Mouse (Mus musculus) brown adipose tissue, adult 24 weeks (tissue): ENCODE results near the gene Hexim1. TPM values are rescaled to one million over a fixed set of nuclear protein-coding genes. Genes with fewer than 3 reads are reported as not detected.

Experiments used
- H3K27ac ChIP-seq: fragments of 200-500 bp; replicated peaks from 2 replicates; pipeline ENCODE4 v1.5.1; 2012; ENCODE audit warnings: low read depth, mild to moderate bottlenecking, low read length
- H3K4me1 ChIP-seq: fragments of 200-500 bp; 2 replicates; pipeline ENCODE4 v1.6.1; 2012; ENCODE audit warnings: low read length, mixed read lengths; ENCODE audit not compliant: control insufficient read depth, insufficient read depth, insufficient read length
- H3K4me3 ChIP-seq: fragments of 200-500 bp; 2 replicates; pipeline ENCODE4 v1.5.1; 2012; ENCODE audit warnings: low read depth, mild to moderate bottlenecking, low read length, moderate library complexity; ENCODE audit not compliant: insufficient read depth
- polyA plus RNA-seq: library from polyadenylated mRNA; stranded (reverse); fragments of >200 nt; gene quantifications from 2 replicates; pipeline ENCODE4 v1.2.4, GENCODE M21; 2012; ENCODE audit not compliant: missing spikeins, insufficient read depth, insufficient read length

Gene Hexim1
- 36.0 and 40.8 TPM in 2 replicates for polyA plus RNA-seq

DNA sequence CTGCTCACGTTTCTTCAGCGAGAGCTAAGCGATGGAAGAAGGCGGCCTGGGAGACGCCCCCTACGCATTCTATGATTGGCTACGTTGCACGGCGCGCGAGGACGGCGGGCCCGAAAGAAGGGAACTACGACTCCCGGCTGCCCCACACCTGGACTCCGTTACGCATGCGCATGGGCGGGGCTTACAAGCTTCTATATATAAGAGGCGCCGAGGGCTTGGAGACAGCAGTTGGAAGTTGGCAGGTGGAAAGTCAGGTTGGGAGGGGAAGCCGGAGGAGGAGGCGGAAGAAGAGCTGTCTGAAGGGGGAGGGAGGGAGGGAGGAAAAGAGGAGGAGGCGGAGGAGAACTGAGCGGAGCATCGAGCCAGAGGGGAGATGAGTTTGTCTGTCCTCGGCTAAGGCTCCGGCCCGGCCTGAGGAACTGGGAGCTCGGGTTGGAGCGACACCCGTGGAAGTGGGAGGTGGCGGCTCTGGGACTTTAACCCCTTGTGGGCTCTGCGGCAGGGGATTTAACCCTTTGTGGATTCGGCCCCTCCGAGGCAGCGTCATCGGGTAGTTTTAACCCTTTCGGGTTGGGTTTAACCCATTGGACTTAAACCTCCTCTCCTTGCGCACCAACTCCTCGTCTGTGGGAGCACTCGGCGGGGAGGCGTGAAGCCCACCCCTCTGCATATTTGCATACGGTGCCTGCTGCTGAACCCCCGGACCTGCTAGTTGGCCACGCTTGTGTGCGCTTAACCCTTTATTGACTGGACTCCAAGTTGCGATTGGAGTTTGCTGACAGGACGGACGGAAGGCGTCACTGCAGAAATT, at the start of gene Hexim1:
Gene Hexim1, plus strand, starts transcription at position 224 of the 811 bp plus-strand sequence.
- Histone ChIP-seq H3K27ac (peak within 1 kb of the TSS; percentile 96), H3K4me3 (peak within 1 kb of the TSS; percentile 83), H3K4me1 (peaks cover 17% of the 10 kb centered on the region)

- peaks cover 8% of the 10 kb centered on the region; the same call in 1 of the 2 replicates for H3K4me1 ChIP-seq
- no peak overlapping the region for H3K4me3 ChIP-seq
- no peak overlapping the region for H3K27ac ChIP-seq
Measured at GRCm38 (mm10) chr11:103067051-103067361, 49.0 kb upstream of the Hexim1 start.

DNA sequence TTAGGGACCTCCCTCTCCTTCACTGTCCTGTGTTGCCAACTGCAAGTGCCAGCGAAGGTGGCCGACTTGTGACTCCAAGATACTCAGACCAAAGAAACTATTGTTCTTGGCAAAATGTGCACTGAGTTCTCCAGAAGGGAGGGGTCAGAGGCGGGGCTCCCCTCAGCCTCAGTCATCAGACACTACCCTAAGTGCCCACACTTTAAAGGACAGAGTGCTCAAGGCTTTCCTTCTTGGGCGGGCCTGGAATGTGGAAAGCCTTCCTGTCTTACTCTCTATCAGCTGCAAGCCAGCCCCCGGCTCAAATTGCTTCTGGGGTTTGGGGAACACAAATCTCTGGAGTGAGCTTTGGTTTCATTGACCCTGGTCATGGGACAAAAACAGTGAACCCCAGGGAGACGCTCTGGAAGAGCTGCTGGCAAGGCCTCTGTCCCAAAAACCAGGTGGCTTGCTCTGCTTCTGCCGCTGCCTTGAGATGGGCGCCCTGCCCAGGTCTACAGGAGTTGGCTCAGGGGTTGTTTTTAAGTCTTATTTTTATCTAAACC, 48.5 kb upstream of the Hexim1 start:
- Histone ChIP-seq H3K27ac (no peak overlapping the region), H3K4me1 (peaks cover 8% of the 10 kb centered on the region; the same call in 1 of the 2 replicates), H3K4me3 (no peak overlapping the region)

DNA sequence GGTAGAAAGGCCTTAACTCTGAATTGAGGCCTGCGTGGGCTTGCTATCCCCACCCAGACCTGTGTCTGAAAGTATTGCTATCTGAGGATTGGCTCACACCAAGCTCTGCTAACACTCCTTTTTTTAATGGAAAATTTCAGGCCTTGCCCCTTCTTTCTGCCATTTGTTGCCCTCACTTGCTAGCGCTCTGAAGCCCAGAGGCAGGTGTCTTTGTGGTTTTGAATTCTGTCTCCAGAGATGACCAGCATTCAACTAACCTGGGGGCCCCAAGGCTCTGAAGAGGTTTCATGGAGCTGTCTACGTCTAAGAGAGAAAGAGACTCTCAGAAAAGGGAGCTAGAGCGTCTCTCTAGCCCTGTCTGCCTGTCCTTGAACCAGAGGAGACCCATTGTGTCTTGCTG, 47.8 kb upstream of the Hexim1 start:
- peaks cover 8% of the 10 kb centered on the region; the same call in 1 of the 2 replicates for H3K4me1 ChIP-seq
- H3K27ac ChIP-seq, result peak overlapping the region; percentile 49; the same call in 1 of the 2 replicates

DNA sequence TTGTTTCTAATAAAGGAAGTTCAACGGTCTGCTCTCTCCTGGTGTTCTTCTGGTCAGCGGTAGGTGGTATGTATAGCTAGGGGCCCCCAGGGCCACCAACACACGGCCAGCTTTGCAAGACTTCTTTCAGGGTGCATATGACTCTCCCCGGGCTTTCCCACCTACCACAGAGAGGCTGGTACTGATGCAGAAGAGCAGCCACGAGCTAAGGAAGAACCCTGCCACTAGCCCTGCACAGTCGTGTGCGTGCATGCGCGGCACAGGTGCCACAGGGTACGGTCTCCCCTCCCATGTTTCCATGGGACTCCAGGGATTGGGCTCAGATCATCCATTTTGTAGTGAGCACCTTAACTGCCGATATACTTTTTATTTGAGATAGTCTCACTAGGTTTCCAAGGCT, 47.1 kb upstream of the Hexim1 start:
- no peak overlapping the region for H3K27ac ChIP-seq
- H3K4me3 ChIP-seq, result no peak overlapping the region

More for the DNA sequence above, 47.8 kb upstream of the Hexim1 start:
- H3K4me3 ChIP-seq, result no peak overlapping the region

GRCm38 (mm10) chr11:103069731-103070130, 46.3 kb upstream of the Hexim1 start:
- no peak overlapping the region for H3K4me3 ChIP-seq
- peaks cover 16% of the 10 kb centered on the region; the same call in 1 of the 2 replicates for H3K4me1 ChIP-seq
- H3K27ac ChIP-seq, result no peak overlapping the region

More for the DNA sequence above, 47.1 kb upstream of the Hexim1 start:
- peaks cover 11% of the 10 kb centered on the region; the same call in 1 of the 2 replicates for H3K4me1 ChIP-seq

DNA sequence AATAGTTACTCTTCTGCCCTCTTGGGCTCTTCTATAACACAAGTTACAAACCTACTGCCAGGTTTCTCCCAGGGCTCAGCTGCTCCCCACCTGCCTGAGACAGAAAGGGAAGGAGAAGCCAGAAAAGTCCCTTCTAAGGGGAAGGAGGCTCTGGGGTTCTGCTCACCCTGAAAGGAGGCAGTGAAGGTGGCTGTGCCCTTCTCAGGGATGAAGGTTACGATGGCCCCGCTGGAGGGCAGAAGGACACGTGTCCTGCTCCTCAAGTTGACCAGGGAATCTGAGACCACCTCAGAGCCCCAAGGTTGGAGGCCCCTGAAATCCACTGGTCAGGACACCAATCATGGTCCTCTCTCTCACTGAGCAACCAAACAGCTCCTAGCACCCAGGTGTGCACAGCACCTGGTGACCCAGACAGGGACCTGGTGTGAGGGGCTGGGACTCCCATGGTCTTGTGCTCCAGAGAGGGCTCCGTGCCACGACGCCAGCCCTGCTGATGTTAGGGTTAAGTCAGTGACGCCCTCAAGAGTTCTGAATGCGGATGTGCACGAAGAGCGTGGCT, 45.6 kb upstream of the Hexim1 start:
- Histone ChIP-seq H3K4me1 (peaks cover 16% of the 10 kb centered on the region; the same call in 1 of the 2 replicates), H3K27ac (no peak overlapping the region), H3K4me3 (no peak overlapping the region)

DNA sequence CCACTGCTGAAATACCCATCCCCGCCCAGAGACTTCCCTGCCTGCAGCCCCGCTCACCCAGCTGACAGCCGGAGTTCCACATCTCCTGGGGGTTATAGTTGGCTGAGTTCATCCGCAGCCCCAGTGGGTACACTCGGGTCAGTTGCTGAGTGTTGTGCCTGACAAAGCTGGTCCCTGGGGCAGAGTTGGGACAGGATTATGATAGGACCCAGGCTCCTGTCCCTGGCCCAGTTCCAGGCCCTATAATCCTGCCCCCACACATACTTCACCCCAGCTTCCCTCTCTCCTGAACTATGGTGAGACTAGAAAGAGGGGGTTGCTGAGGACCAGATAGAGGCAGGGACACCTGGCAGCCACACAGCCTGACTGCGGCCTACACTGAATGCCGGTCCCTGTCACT, 42.4 kb upstream of the Hexim1 start:
- no peak overlapping the region for H3K27ac ChIP-seq

GRCm38 (mm10) chr11:103074121-103074650, 41.8 kb upstream of the Hexim1 start:
- peaks cover 8% of the 10 kb centered on the region; the same call in 1 of the 2 replicates for H3K4me1 ChIP-seq
- no peak overlapping the region for H3K27ac ChIP-seq
- H3K4me3 ChIP-seq, result no peak overlapping the region

More for the DNA sequence above, 42.4 kb upstream of the Hexim1 start:
- peaks cover 8% of the 10 kb centered on the region; the same call in 1 of the 2 replicates for H3K4me1 ChIP-seq
- no peak overlapping the region for H3K4me3 ChIP-seq

GRCm38 (mm10) chr11:103074796-103075323, 41.2 kb upstream of the Hexim1 start:
- Histone ChIP-seq H3K4me3 (no peak overlapping the region), H3K4me1 (peaks cover 8% of the 10 kb centered on the region; the same call in 1 of the 2 replicates), H3K27ac (no peak overlapping the region)

DNA sequence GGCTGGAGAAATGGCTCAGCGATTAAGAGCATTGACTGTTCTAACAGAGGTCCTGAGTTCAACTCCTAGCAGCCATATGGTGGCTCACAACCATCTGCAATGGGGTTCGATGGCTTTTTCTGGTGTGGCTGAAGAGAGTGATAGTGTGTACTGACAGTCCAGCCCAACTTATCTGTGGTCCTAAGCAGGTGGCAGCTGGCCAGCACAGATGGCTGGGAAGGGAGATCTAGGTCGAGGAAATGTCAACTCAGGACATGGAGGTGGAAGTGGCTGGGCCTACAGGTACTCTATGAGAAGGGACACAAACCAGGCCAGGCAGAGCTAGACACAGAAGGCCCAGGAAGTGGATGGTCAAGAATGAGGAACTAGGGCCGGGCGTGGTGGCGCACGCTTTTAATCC, 40.0 kb upstream of the Hexim1 start:
- Histone ChIP-seq H3K27ac (no peak overlapping the region), H3K4me3 (no peak overlapping the region), H3K4me1 (peaks cover 13% of the 10 kb centered on the region; the same call in 1 of the 2 replicates)

GRCm38 (mm10) chr11:103076581-103076980, 39.5 kb upstream of the Hexim1 start:
- Histone ChIP-seq H3K4me3 (no peak overlapping the region), H3K27ac (no peak overlapping the region), H3K4me1 (peaks cover 13% of the 10 kb centered on the region; the same call in 1 of the 2 replicates)

DNA sequence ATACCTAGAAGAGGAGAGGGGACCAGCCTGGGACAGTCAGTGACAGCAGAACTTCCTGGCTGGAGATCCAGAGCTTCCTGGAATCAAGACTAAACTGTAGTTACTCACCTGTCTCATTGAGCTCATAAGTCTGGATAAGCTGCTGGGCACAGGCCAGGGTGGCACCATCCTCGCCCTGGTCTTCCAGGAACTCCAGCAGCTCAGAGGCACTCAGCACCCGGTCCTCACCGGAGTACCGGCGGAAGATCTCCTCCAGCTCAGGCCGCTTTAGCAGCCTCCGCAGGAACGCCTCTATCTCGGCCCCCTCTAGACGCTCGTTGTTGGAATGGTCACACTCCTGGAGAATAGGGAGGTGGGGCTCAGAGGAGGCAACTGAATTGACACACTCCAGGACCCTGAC, 37.9 kb upstream of the Hexim1 start:
- Histone ChIP-seq H3K4me1 (peaks cover 13% of the 10 kb centered on the region; the same call in 1 of the 2 replicates), H3K4me3 (no peak overlapping the region), H3K27ac (no peak overlapping the region)

DNA sequence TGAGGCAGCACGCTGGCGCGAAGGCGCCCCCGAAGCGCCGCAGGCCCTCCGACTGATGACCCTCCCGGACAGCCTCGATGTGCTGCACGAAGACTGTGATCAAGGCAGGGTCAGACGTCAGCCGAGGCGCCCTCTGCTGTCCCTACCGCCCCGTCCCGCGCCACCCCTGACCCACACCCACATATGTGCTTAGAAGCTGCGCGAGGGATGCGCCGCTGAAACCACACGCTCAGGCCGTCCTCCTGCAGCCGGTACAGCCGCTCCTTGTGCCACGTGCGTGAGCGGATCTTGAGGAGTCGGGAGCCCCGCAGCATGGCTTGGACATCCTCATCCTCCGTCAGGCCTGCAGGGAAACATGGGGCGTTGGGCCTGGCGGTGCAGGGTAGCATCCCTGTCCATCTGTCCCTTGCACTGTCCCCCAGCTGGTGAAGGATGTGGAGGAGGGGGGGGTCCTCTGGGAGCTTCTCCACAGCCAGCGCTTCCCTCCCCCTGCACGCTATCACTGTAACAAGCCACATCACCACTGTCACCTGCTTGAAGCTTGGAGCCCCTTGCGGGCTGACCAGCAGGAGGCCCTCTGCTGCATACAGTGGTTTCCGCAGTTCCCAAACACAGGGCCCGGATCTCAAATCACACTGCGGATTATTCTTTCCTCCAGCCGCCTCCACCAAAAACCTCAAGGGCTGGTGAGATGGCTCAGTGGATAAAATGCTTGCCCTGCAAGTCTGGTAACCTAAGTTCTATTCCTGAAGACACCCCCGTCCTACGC, 35.5 kb upstream of the Hexim1 start:
- H3K27ac ChIP-seq, result no peak overlapping the region
- H3K4me3 ChIP-seq, result 0 out of 2 replicates have a peak overlapping the region, but pooled peaks have one; percentile 10
- H3K4me1 ChIP-seq, result peaks cover 5% of the 10 kb centered on the region; the same call in 1 of the 2 replicates
